Mouse (Mus musculus) CH12.LX (cell line): ENCODE data around the gene Slc35e1. TPM values are rescaled to one million over a fixed set of nuclear protein-coding genes. Genes with fewer than 3 reads are reported as not detected.

Experiments
- DNase-seq: peaks from one replicate; pipeline ENCODE4 v3.0.0-alpha.2; 2013; ENCODE audit errors: extremely low read depth
- H3K27ac ChIP-seq: 2 replicates; pipeline ENCODE4 v1.5.1; 2012; ENCODE audit warnings: low read depth, mild to moderate bottlenecking, control low read depth, moderate library complexity; ENCODE audit not compliant: insufficient read depth
- H3K27me3 ChIP-seq: replicated peaks from 2 replicates; pipeline ENCODE3; 2012; ENCODE audit warnings: inconsistent platforms
- H3K36me3 ChIP-seq, 2 experiments: replicated peaks in 1 of 2; 2 replicates each; pipeline versions ENCODE3 to v1.6.1; 2012; ENCODE audit warnings: inconsistent platforms in 1 of 2, low read length in 1 of 2, mild to moderate bottlenecking in 1 of 2, mixed read lengths in 1 of 2, moderate library complexity in 1 of 2; ENCODE audit not compliant: control insufficient read depth in 1 of 2, insufficient read depth in 1 of 2
- H3K4me1 ChIP-seq, 2 experiments: 2 replicates each; pipeline ENCODE4 v1.6.1; 2012; ENCODE audit warnings: inconsistent platforms in 1 of 2, moderate library complexity in 1 of 2; ENCODE audit not compliant: insufficient read depth in 2 of 2, control insufficient read depth in 1 of 2
- H3K4me2 ChIP-seq: 2 replicates; pipeline ENCODE4 v1.6.1; 2012; ENCODE audit warnings: low read depth, mild to moderate bottlenecking, control low read depth; ENCODE audit not compliant: poor library complexity, insufficient read depth, severe bottlenecking
- H3K4me3 ChIP-seq, 3 experiments: fragments of 150-350 bp in 1 of 3; sonication (generic) in 1 of 3; replicated peaks in 1 of 3; 2 replicates each; pipeline versions ENCODE3 to v1.5.1; 2011 to 2012; ENCODE audit warnings: low read depth in 2 of 3, low read length in 2 of 3, mild to moderate bottlenecking in 2 of 3, moderate library complexity in 2 of 3, control low read depth in 1 of 3, improper control_type of control experiment in 1 of 3, inconsistent platforms in 1 of 3, mixed read lengths in 1 of 3; ENCODE audit not compliant: poor library complexity in 1 of 3
- H3K79me2 ChIP-seq: replicated peaks from 2 replicates; pipeline ENCODE4 v1.6.1; 2012; ENCODE audit warnings: mild to moderate bottlenecking, moderate library complexity; ENCODE audit not compliant: control insufficient read depth, poor library complexity, insufficient read depth, severe bottlenecking; ENCODE audit errors: extremely low read depth
- H3K9ac ChIP-seq: 2 replicates; pipeline ENCODE4 v1.6.1; 2012; ENCODE audit warnings: low read depth, mild to moderate bottlenecking, control low read depth, moderate library complexity; ENCODE audit not compliant: insufficient read depth
- H3K9me3 ChIP-seq: replicated peaks from 2 replicates; pipeline ENCODE3; 2012; ENCODE audit warnings: low read length, inconsistent platforms, mixed read lengths
- CTCF ChIP-seq, 2 experiments: IDR thresholded peaks in 1 of 2; conservative IDR thresholded peaks in 1 of 2; 2 replicates each; pipeline ENCODE4 v1.5.1; 2011 to 2012; ENCODE audit warnings: low read depth in 2 of 2, low read length in 2 of 2, improper control_type of control experiment in 1 of 2, inconsistent platforms in 1 of 2, mild to moderate bottlenecking in 1 of 2, moderate library complexity in 1 of 2
- E2F4 ChIP-seq: IDR thresholded peaks from 2 replicates; pipeline ENCODE4 v1.6.1; 2011; ENCODE audit warnings: low read depth, low read length, improper control_type of control experiment; ENCODE audit not compliant: insufficient replicate concordance
- JUN ChIP-seq: IDR thresholded peaks from 2 replicates; pipeline ENCODE4 v1.6.1; 2011; ENCODE audit warnings: low read depth, mild to moderate bottlenecking, low read length, improper control_type of control experiment, moderate library complexity; ENCODE audit not compliant: insufficient read depth
- MXI1 ChIP-seq: IDR thresholded peaks from 2 replicates; pipeline ENCODE4 v1.6.1; 2011; ENCODE audit warnings: mild to moderate bottlenecking, low read depth, low read length, improper control_type of control experiment
- MYC ChIP-seq: IDR thresholded peaks from 2 replicates; pipeline ENCODE4 v1.6.1; 2011; ENCODE audit warnings: low read depth, mild to moderate bottlenecking, improper control_type of control experiment, low read length
- POLR2A ChIP-seq: IDR thresholded peaks from 2 replicates; pipeline ENCODE4 v1.6.1; 2011; ENCODE audit warnings: low read depth, mild to moderate bottlenecking, improper control_type of control experiment, low read length
- POLR2AphosphoS2 ChIP-seq: IDR thresholded peaks from 2 replicates; pipeline ENCODE4 v1.6.1; 2011; ENCODE audit warnings: low read depth, low read length, improper control_type of control experiment
- TCF12 ChIP-seq: IDR thresholded peaks from 2 replicates; pipeline ENCODE4 v1.6.1; 2014; ENCODE audit warnings: low read depth, mild to moderate bottlenecking, inconsistent platforms, low read length, improper control_type of control experiment
- ZMIZ1 ChIP-seq: IDR thresholded peaks from 2 replicates; pipeline ENCODE4 v1.6.1; 2012; ENCODE audit warnings: low read depth, mild to moderate bottlenecking, inconsistent platforms, low read length, improper control_type of control experiment
- ZNF384 ChIP-seq: IDR thresholded peaks from 2 replicates; pipeline ENCODE4 v1.6.1; 2012; ENCODE audit warnings: low read depth, low read length, improper control_type of control experiment, inconsistent platforms
- dilution Hi-C: fragments of 300-500 bp; cut with MboI; formaldehyde crosslinking; loops from 2 replicates; pipeline ENCODE4 v1.14.3; 2020; ENCODE audit warnings: low sequenced_read_pairs; ENCODE audit not compliant: extremely low pct_unique_long_range_greater_than_20kb, extremely low pct_ligation_motif_present
- in situ Hi-C: fragments of 300-500 bp; cut with MboI; formaldehyde crosslinking; loops from 3 replicates; pipeline ENCODE4 v1.14.3; 2019; ENCODE audit warnings: low sequenced_read_pairs, low pct_ligation_motif_present, low pct_unique_long_range_greater_than_20kb, mixed read lengths
- polyA plus RNA-seq: library from polyadenylated mRNA; unstranded; fragments of >175 nt; gene quantifications from 2 replicates; pipeline ENCODE4 v1.2.1, GENCODE M21; 2012; ENCODE audit warnings: low read depth; ENCODE audit not compliant: insufficient read length
- total RNA-seq, 2 experiments: library from RNA; depleted of rRNA; stranded (reverse); fragments of 300-350 nt in 1 of 2; fragments of >200 nt in 1 of 2; gene quantifications; 2 replicates each; pipeline ENCODE4 v1.2.3; 2012 to 2014

Slc35e1 gene
- total and polyA plus RNA-seq, 3 experiments, result 19.8 to 28.7 (median 27.2) TPM

DNA sequence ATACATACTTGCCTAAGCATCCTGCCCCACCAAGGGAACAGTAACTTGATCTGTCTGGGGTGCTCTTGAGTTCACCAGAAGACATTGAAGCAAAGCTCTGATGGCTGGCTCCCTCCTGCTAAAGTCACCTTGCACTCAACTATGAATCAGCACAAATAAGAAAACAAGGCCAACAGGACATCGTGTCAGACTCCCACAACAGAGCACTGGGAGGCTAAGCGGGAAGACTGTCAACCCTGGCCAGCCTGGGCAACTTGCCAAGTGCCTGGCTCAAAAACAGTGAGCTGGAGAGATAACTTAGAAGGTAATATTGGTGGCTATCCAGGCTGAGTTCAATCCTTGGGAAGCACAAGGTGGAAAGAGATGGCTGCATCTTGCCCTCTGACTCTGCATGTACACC is 57.5 kb downstream of the Slc35e1 start:
- TF ChIP-seq POLR2A, result no peak
- no peak for TF ChIP-seq ZNF384
- no peak for TF ChIP-seq POLR2AphosphoS2
- TF ChIP-seq CTCF (conservative IDR thresholded peaks at IDR 0.05 in 1 of 2, IDR thresholded peaks at IDR 0.05 in 1 of 2; ENCODE audit: low read depth in 2 of 2, low read length in 2 of 2), result no peak
- TF ChIP-seq E2F4, result no peak
- no peak for TF ChIP-seq JUN
- no peak for TF ChIP-seq MXI1
- TF ChIP-seq TCF12, result no peak
- TF ChIP-seq MYC, result no peak
- no peak for TF ChIP-seq ZMIZ1
- no peak overlapping the region for H3K9ac ChIP-seq
- no peaks in the 10 kb centered on the region for H3K9me3 ChIP-seq
- no peak overlapping the region for H3K4me2 ChIP-seq
- H3K36me3 ChIP-seq, result no peaks in the 10 kb centered on the region
- no peaks in the 10 kb centered on the region for H3K79me2 ChIP-seq
- no peak overlapping the region for H3K27ac ChIP-seq
- no peak for DNase-seq
- dilution Hi-C loops (no loop called here), in situ Hi-C loops (no loop called here)
- peaks cover 4 to 15% of the 10 kb centered on the region in 2 experiments for H3K4me1 ChIP-seq
- no peak overlapping the region for H3K4me3 ChIP-seq
- H3K27me3 ChIP-seq, result no peaks in the 10 kb centered on the region

Other genes starting within 250 kb of the Slc35e1 start
- gene Gm10282, start 187.4 kb downstream of the Slc35e1 start, total RNA-seq (2012; rRNA removed), result 16.4 and 18.3 TPM in 2 replicates
- 76.4 and 77.7 TPM in 2 replicates for gene Gm10282, start 187.4 kb downstream of the Slc35e1 start, total RNA-seq (2014; rRNA removed)
- gene Gm10282, start 187.4 kb downstream of the Slc35e1 start, polyA plus RNA-seq, result 125 and 176 TPM in 2 replicates
- not detected in 2 replicates for gene Klf2, start 173.6 kb downstream of the Slc35e1 start, total RNA-seq (2012; rRNA removed)
- 0.12 and 0.16 TPM in 2 replicates for gene Klf2, start 173.6 kb downstream of the Slc35e1 start, total RNA-seq (2014; rRNA removed)
- gene Klf2, start 173.6 kb downstream of the Slc35e1 start, polyA plus RNA-seq, result 0.74 and 1.4 TPM in 2 replicates
- 25.1 and 25.6 TPM in 2 replicates for gene Eps15l1, start 71.2 kb downstream of the Slc35e1 start, total RNA-seq (2012; rRNA removed)
- gene Eps15l1, start 71.2 kb downstream of the Slc35e1 start, total RNA-seq (2014; rRNA removed), result 21.7 and 22.2 TPM in 2 replicates
- 48.3 and 49.4 TPM in 2 replicates for gene Eps15l1, start 71.2 kb downstream of the Slc35e1 start, polyA plus RNA-seq
- gene Calr3, start 48.7 kb downstream of the Slc35e1 start, total RNA-seq (2012; rRNA removed), result 4.0 and 5.3 TPM in 2 replicates
- gene Calr3, start 48.7 kb downstream of the Slc35e1 start, total RNA-seq (2014; rRNA removed), result 2.5 and 2.8 TPM in 2 replicates
- gene Calr3, start 48.7 kb downstream of the Slc35e1 start, polyA plus RNA-seq, result 2.5 and 3.1 TPM in 2 replicates
- gene 1700030K09Rik, start 48.7 kb downstream of the Slc35e1 start, total RNA-seq (2012; rRNA removed), result 12.6 TPM in 2 replicates
- 9.7 and 9.8 TPM in 2 replicates for gene 1700030K09Rik, start 48.7 kb downstream of the Slc35e1 start, total RNA-seq (2014; rRNA removed)
- 11.8 and 13.1 TPM in 2 replicates for gene 1700030K09Rik, start 48.7 kb downstream of the Slc35e1 start, polyA plus RNA-seq
- gene Cherp, start 17.4 kb downstream of the Slc35e1 start, total RNA-seq (2012; rRNA removed), result 18.1 and 20.2 TPM in 2 replicates
- 6.1 and 8.9 TPM in 2 replicates for gene Cherp, start 17.4 kb downstream of the Slc35e1 start, total RNA-seq (2014; rRNA removed)
- 69.5 and 80.4 TPM in 2 replicates for gene Cherp, start 17.4 kb downstream of the Slc35e1 start, polyA plus RNA-seq
- gene Med26, start 55.7 kb upstream of the Slc35e1 start, total RNA-seq (2012; rRNA removed), result 9.7 and 10.3 TPM in 2 replicates
- 6.6 and 8.7 TPM in 2 replicates for gene Med26, start 55.7 kb upstream of the Slc35e1 start, total RNA-seq (2014; rRNA removed)
- 12.9 and 14.3 TPM in 2 replicates for gene Med26, start 55.7 kb upstream of the Slc35e1 start, polyA plus RNA-seq
- 37.7 and 42.2 TPM in 2 replicates for gene Smim7, start 78.5 kb upstream of the Slc35e1 start, total RNA-seq (2012; rRNA removed)
- 70.3 and 79.8 TPM in 2 replicates for gene Smim7, start 78.5 kb upstream of the Slc35e1 start, total RNA-seq (2014; rRNA removed)
- 60.7 and 61.0 TPM in 2 replicates for gene Smim7, start 78.5 kb upstream of the Slc35e1 start, polyA plus RNA-seq
- gene Tmem38a, start 79.4 kb upstream of the Slc35e1 start, total RNA-seq (2012; rRNA removed), result 3.1 and 6.2 TPM in 2 replicates
- 3.3 and 3.8 TPM in 2 replicates for gene Tmem38a, start 79.4 kb upstream of the Slc35e1 start, total RNA-seq (2014; rRNA removed)
- 3.8 and 4.2 TPM in 2 replicates for gene Tmem38a, start 79.4 kb upstream of the Slc35e1 start, polyA plus RNA-seq
- gene Nwd1, start 154.1 kb upstream of the Slc35e1 start, total RNA-seq (2012; rRNA removed), result 0.04 TPM in 1 of 2 replicates, not detected in the other
- not detected in 2 replicates for gene Nwd1, start 154.1 kb upstream of the Slc35e1 start, total RNA-seq (2014; rRNA removed)
- gene Nwd1, start 154.1 kb upstream of the Slc35e1 start, polyA plus RNA-seq, result not detected in 2 replicates
- gene Sin3b, start 230.7 kb upstream of the Slc35e1 start, total RNA-seq (2012; rRNA removed), result 148 and 183 TPM in 2 replicates
- gene Sin3b, start 230.7 kb upstream of the Slc35e1 start, total RNA-seq (2014; rRNA removed), result 120 and 132 TPM in 2 replicates
- 109 and 118 TPM in 2 replicates for gene Sin3b, start 230.7 kb upstream of the Slc35e1 start, polyA plus RNA-seq